Mouse (Mus musculus): ENCODE measurements at regions not wholly inside any gene's neighbourhood (a gene's known extent, or its start where the extent isn't known, plus 50 kb on each side); places are given as distances from the start of the nearest gene placed in this dataset.

DNA sequence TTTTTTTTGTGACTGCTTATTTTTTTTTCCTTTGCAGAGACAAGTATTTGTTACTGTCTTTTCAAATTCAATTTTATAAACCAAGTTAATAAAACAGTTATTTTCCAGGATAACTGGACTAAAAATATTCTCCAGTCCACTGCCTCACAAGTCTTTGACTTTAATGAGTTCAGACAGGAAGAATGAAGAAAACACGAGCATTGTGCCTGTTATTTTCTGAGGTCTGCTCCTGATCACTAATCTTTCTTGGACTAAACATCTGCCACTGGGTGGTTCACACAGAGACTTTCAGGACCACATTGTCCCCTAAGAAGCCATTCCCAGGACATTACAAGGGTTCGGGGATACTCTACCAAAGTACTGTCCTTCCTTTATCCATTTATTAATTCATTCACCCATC is 167.9 kb upstream of the Stac start:
- H3K27me3 ChIP-seq (replicated peaks; ENCODE audit: control insufficient read depth, insufficient read depth, low read length): no peaks in the 10 kb centered on the region
- no peak for DNase-seq (ENCODE audit: low spot score)
- no peak for ATAC-seq (replicated peaks; ENCODE audit: low FRiP score)
- H3K27ac ChIP-seq (ENCODE audit: low read depth, low read length): no peak overlapping the region
- WGBS: 69% methylated on average over 2 of the region's 2 CpGs
- H3K36me3 ChIP-seq (ENCODE audit: control insufficient read depth, insufficient read depth, low read length): no peaks in the 10 kb centered on the region
- no peaks in the 10 kb centered on the region for H3K4me1 ChIP-seq (replicated peaks; ENCODE audit: control insufficient read depth, insufficient read depth, low read length)
- no peak overlapping the region for H3K9ac ChIP-seq (ENCODE audit: low read depth, low read length)
- H3K9me3 ChIP-seq (ENCODE audit: control insufficient read depth, low read length): no peaks in the 10 kb centered on the region
- H3K4me2 ChIP-seq: no peak overlapping the region
- H3K4me3 ChIP-seq (ENCODE audit: low read depth, low read length): no peak overlapping the region

DNA sequence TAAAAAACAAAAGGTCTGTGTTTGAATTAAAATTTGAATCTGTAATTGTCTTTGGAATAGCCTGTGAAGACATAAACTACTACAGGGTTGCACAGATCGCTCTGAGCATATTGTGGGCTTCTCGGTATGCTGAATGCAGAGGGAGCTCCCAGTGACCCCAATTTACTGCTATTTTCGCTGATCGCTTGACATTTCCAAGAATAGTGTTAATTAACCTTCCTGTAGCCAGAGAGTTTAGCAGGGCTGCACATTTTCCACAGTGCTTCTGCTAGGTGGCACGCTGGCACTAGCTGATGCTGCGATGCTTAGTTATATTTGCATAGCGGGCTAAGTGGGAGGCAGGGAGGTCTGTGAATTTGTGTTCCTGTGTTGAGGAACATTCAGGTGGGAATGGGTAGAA is 164.8 kb upstream of the Stac start:
- Histone ChIP-seq H3K27me3 (replicated peaks; ENCODE audit: control insufficient read depth, insufficient read depth, low read length) (no peaks in the 10 kb centered on the region), H3K4me1 (replicated peaks; ENCODE audit: control insufficient read depth, insufficient read depth, low read length) (no peaks in the 10 kb centered on the region), H3K9ac (ENCODE audit: low read depth, low read length) (no peak overlapping the region), H3K27ac (ENCODE audit: low read depth, low read length) (no peak overlapping the region), H3K4me2 (no peak overlapping the region), H3K36me3 (ENCODE audit: control insufficient read depth, insufficient read depth, low read length) (no peaks in the 10 kb centered on the region), H3K9me3 (ENCODE audit: control insufficient read depth, low read length) (no peaks in the 10 kb centered on the region), H3K4me3 (ENCODE audit: low read depth, low read length) (no peak overlapping the region)
- ATAC-seq (replicated peaks; ENCODE audit: low FRiP score): no peak
- 86% methylated on average over 7 of the region's 7 CpGs for WGBS
- DNase-seq (ENCODE audit: low spot score): no peak

DNA sequence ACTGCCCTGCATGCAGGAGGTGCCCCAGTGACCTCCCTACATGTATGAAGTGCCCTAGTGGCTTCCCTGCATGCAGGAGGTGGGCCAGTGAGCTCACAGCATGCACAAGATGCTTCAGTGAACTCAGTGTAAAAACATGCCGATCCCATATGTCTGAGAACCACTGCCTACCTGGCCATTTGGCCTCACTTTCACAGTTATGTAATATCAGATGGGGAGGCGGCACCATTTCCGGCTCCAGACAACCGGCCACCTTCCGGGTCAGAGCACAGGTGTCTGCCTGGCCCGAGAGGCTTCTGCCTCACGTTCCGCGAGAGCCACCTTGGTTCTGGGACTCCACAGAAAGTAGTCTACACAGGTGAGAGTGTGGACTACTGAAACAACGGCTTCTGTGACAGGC is 156.2 kb upstream of the Stac start:
- ATAC-seq (replicated peaks; ENCODE audit: low FRiP score): no peak
- 87% methylated on average over 10 of the region's 10 CpGs for WGBS

DNA sequence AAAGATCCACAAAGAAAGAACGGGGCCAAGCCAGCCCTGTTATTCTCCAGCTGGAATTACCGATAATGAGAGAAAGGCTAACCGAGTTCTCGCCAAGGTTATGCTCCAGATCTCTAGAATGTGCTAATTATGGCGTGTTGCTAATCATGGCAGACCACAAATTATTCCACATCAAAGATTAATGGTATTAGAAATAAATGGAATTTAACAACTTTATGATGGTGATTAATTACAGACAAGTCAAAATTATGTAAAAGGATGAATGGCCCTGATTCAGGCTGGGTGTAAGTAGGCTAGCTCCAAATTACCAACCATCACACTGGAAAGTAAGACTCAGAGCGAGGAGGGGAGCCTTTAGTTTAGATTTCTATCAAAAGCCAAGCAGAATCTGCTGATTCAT is 151.0 kb upstream of the Stac start:
- Histone ChIP-seq H3K36me3 (ENCODE audit: control insufficient read depth, insufficient read depth, low read length) (no peaks in the 10 kb centered on the region), H3K4me2 (no peak overlapping the region), H3K4me3 (ENCODE audit: low read depth, low read length) (no peak overlapping the region), H3K27ac (ENCODE audit: low read depth, low read length) (no peak overlapping the region), H3K27me3 (replicated peaks; ENCODE audit: control insufficient read depth, insufficient read depth, low read length) (no peaks in the 10 kb centered on the region), H3K9ac (ENCODE audit: low read depth, low read length) (no peak overlapping the region), H3K4me1 (replicated peaks; ENCODE audit: control insufficient read depth, insufficient read depth, low read length) (no peaks in the 10 kb centered on the region), H3K9me3 (ENCODE audit: control insufficient read depth, low read length) (no peaks in the 10 kb centered on the region)
- no peak for DNase-seq (ENCODE audit: low spot score)
- 76% methylated on average over 6 of the region's 6 CpGs for WGBS
- no peak for ATAC-seq (replicated peaks; ENCODE audit: low FRiP score)

More for the DNA sequence above, 156.2 kb upstream of the Stac start:
- H3K27me3 ChIP-seq (replicated peaks; ENCODE audit: control insufficient read depth, insufficient read depth, low read length): no peaks in the 10 kb centered on the region
- H3K9ac ChIP-seq (ENCODE audit: low read depth, low read length): no peak overlapping the region
- H3K9me3 ChIP-seq (ENCODE audit: control insufficient read depth, low read length): no peaks in the 10 kb centered on the region
- H3K4me3 ChIP-seq (ENCODE audit: low read depth, low read length): no peak overlapping the region
- DNase-seq (ENCODE audit: low spot score): no peak
- H3K4me2 ChIP-seq: no peak overlapping the region
- no peaks in the 10 kb centered on the region for H3K36me3 ChIP-seq (ENCODE audit: control insufficient read depth, insufficient read depth, low read length)
- no peak overlapping the region for H3K27ac ChIP-seq (ENCODE audit: low read depth, low read length)
- no peaks in the 10 kb centered on the region for H3K4me1 ChIP-seq (replicated peaks; ENCODE audit: control insufficient read depth, insufficient read depth, low read length)

DNA sequence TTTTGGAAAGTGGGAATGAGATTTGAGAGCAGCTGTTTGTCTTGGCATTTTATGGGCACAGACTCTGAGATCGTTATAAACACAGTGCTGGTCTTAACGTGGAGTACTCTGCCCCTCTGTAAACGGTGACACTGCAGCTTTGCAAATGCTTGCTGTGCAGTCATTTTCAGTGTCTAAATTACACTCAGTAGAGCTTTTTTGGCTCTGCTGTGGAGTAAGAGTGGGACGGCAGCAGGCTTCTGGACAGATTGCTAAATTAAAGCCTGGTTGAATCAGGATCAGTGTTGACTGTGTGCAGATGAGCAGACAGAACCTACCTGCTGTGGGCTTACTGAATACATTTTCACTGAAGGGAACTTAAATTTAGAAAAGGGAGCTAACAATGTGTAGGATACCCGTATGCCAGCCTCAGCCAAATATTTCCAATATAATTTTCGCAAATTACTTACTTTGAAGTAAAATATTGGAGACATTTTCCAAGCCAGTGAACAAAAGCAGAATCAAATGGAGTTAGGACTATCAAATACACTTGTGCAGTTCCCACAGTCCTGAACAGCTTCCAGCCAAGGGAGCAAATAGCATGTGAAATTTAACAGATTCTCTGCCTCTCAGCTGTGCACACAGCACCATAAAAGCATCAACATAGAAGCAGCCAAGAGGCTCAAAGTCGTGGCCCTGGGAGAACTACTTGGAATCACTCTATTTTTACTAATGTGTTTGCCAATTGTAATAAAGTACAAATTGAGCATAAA is 148.1 kb upstream of the Stac start:
- no peak overlapping the region for H3K27ac ChIP-seq (ENCODE audit: low read depth, low read length)
- WGBS: 65% methylated on average over 7 of the region's 7 CpGs
- no peak for DNase-seq (ENCODE audit: low spot score)

DNA sequence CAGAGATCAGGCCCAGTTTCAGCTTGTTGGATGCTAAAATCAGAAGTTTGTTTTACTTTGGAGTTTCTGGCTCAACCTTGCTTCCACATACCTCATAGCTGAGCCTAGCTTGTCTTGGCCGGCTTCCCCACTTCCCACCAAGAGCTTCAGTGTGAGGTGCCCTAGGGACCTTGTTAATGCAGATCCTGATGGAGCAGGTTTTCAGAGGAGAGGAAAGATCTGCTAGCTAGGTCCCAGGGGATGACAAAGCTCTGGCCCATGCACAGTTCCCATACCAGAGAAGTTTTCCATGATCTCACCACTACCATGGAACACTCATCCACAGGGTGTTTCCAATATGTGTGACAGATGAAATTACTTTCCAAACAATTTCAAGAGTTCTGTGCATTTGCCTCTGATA is 131.9 kb upstream of the Stac start:
- H3K4me1 ChIP-seq (replicated peaks; ENCODE audit: control insufficient read depth, insufficient read depth, low read length): no peaks in the 10 kb centered on the region
- no peaks in the 10 kb centered on the region for H3K9me3 ChIP-seq (ENCODE audit: control insufficient read depth, low read length)
- no peak overlapping the region for H3K4me2 ChIP-seq
- no peak for ATAC-seq (replicated peaks; ENCODE audit: low FRiP score)
- H3K27me3 ChIP-seq (replicated peaks; ENCODE audit: control insufficient read depth, insufficient read depth, low read length): no peaks in the 10 kb centered on the region
- H3K27ac ChIP-seq (ENCODE audit: low read depth, low read length): no peak overlapping the region
- WGBS: 92% methylated on average over 1 of the region's 1 CpGs
- DNase-seq (ENCODE audit: low spot score): no peak
- no peaks in the 10 kb centered on the region for H3K36me3 ChIP-seq (ENCODE audit: control insufficient read depth, insufficient read depth, low read length)
- H3K9ac ChIP-seq (ENCODE audit: low read depth, low read length): no peak overlapping the region
- H3K4me3 ChIP-seq (ENCODE audit: low read depth, low read length): no peak overlapping the region

More for the DNA sequence above, 148.1 kb upstream of the Stac start:
- H3K4me2 ChIP-seq: no peak overlapping the region
- no peak overlapping the region for H3K9ac ChIP-seq (ENCODE audit: low read depth, low read length)
- no peaks in the 10 kb centered on the region for H3K27me3 ChIP-seq (replicated peaks; ENCODE audit: control insufficient read depth, insufficient read depth, low read length)
- H3K4me3 ChIP-seq (ENCODE audit: low read depth, low read length): no peak overlapping the region
- H3K4me1 ChIP-seq (replicated peaks; ENCODE audit: control insufficient read depth, insufficient read depth, low read length): no peaks in the 10 kb centered on the region
- no peaks in the 10 kb centered on the region for H3K36me3 ChIP-seq (ENCODE audit: control insufficient read depth, insufficient read depth, low read length)
- H3K9me3 ChIP-seq (ENCODE audit: control insufficient read depth, low read length): no peaks in the 10 kb centered on the region
- ATAC-seq (replicated peaks; ENCODE audit: low FRiP score): no peak

DNA sequence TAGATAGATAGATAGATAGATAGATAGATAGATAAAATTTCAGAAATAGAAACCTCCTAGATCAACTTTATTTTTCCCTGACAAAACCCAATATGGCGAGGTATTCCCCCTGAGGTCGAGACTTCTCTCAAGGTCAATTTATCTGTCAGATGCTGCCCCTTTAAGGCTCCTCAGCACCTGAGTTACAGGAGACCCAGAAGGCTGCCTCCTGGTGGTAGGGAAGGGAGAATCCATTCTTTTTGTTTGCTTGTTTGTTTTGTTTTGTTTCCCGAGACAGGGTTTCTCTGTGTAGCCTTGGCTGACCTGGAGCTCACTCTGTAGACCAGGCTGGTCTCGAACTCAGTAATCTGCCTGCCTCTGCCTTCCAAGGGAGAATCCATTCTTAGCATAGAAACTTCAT is 127.3 kb upstream of the Stac start:
- no peak overlapping the region for H3K27ac ChIP-seq (ENCODE audit: low read depth, low read length)
- H3K36me3 ChIP-seq (ENCODE audit: control insufficient read depth, insufficient read depth, low read length): no peaks in the 10 kb centered on the region
- H3K4me1 ChIP-seq (replicated peaks; ENCODE audit: control insufficient read depth, insufficient read depth, low read length): no peaks in the 10 kb centered on the region
- WGBS: 67% methylated on average over 4 of the region's 4 CpGs
- H3K9me3 ChIP-seq (ENCODE audit: control insufficient read depth, low read length): no peaks in the 10 kb centered on the region
- no peak overlapping the region for H3K4me2 ChIP-seq
- DNase-seq (ENCODE audit: low spot score): no peak
- H3K9ac ChIP-seq (ENCODE audit: low read depth, low read length): no peak overlapping the region
- no peaks in the 10 kb centered on the region for H3K27me3 ChIP-seq (replicated peaks; ENCODE audit: control insufficient read depth, insufficient read depth, low read length)
- ATAC-seq (replicated peaks; ENCODE audit: low FRiP score): no peak
- no peak overlapping the region for H3K4me3 ChIP-seq (ENCODE audit: low read depth, low read length)

DNA sequence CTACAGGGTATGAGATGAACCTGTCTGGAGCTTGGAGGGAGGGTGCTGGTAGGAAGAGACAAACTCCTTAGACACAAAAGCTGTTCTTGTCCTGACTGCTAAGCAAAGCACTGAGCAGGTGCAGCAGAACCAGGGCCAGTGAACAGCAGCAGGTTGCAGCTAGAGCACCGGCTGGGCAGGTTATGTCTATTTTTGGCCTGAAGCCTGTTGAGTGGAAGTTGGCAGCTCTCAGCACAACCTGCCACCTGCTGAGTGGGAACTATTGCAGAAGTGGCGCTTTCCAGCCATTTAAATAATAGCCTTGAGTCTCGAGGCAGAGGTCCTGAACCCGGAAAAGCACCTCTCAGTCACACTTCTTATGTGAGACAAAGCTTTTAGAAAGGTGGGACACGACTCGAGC is 114.8 kb upstream of the Stac start:
- Histone ChIP-seq H3K4me2 (no peak overlapping the region), H3K4me1 (replicated peaks; ENCODE audit: control insufficient read depth, insufficient read depth, low read length) (no peaks in the 10 kb centered on the region), H3K9me3 (ENCODE audit: control insufficient read depth, low read length) (no peaks in the 10 kb centered on the region), H3K9ac (ENCODE audit: low read depth, low read length) (no peak overlapping the region), H3K36me3 (ENCODE audit: control insufficient read depth, insufficient read depth, low read length) (no peaks in the 10 kb centered on the region), H3K27ac (ENCODE audit: low read depth, low read length) (no peak overlapping the region), H3K27me3 (replicated peaks; ENCODE audit: control insufficient read depth, insufficient read depth, low read length) (no peaks in the 10 kb centered on the region), H3K4me3 (ENCODE audit: low read depth, low read length) (no peak overlapping the region)
- 83% methylated on average over 6 of the region's 6 CpGs for WGBS
- ATAC-seq (replicated peaks; ENCODE audit: low FRiP score): no peak
- no peak for DNase-seq (ENCODE audit: low spot score)

DNA sequence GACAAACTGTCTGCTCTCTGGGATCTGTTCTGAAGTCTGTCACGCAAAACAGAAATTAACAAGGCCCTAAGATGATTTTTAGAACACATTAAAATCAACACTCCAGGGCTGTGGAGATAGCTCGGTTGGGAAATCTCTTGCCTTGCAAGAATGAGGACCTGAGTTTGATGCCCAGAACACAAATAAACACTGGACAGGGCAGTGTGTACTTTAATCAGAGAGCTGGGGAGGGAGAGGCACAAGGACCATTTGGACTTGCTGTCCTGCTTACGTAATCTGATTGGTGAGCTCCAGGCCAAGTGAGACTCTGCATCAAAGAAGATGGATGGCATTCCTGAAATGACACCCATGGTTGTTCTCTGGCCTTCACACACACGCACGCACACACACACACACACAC is 111.2 kb upstream of the Stac start:
- Histone ChIP-seq H3K4me3 (ENCODE audit: low read depth, low read length) (no peak overlapping the region), H3K9me3 (ENCODE audit: control insufficient read depth, low read length) (no peaks in the 10 kb centered on the region), H3K27ac (ENCODE audit: low read depth, low read length) (no peak overlapping the region), H3K27me3 (replicated peaks; ENCODE audit: control insufficient read depth, insufficient read depth, low read length) (no peaks in the 10 kb centered on the region), H3K4me2 (no peak overlapping the region), H3K4me1 (replicated peaks; ENCODE audit: control insufficient read depth, insufficient read depth, low read length) (no peaks in the 10 kb centered on the region), H3K9ac (ENCODE audit: low read depth, low read length) (no peak overlapping the region), H3K36me3 (ENCODE audit: control insufficient read depth, insufficient read depth, low read length) (no peaks in the 10 kb centered on the region)
- WGBS: 66% methylated on average over 5 of the region's 5 CpGs
- ATAC-seq (replicated peaks; ENCODE audit: low FRiP score) (no peak), DNase-seq (ENCODE audit: low spot score) (no peak)

All from liver, embryonic 11.5 days (tissue).